Mouse (Mus musculus): Measurements from ENCODE around the gene AL732309.1.
A peak's percentile ranks its signal among the peaks of the same experiment; 100 is the strongest.

AL732309.1 gene

GRCm38 (mm10) chr2:25246183-25247072 lies at the start of gene AL732309.1:
TSS of gene AL732309.1 (minus strand) at chr2:25246863.
- DNase-seq: peak; percentile 69

DNA sequence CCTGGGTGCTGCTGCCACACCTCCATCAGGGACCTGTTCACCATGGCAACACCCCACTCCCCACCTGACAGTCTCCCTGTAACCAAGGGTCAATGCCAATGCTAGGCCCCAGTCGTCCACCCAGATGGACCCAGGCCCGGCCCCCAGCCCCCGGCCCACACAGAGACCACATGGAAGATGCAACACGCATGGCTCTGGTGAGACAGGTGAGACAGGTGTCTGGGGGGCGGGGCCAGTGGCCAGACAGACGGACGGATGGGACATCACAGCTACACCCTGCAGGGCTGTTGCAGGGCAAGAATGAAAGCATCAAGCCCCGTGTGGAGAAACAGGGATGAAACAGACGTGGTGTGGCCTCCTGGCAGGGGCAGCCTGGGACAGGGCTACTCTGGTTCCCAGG lies 47.0 kb upstream of the AL732309.1 start:
- DNase-seq: peak; percentile 62

DNA sequence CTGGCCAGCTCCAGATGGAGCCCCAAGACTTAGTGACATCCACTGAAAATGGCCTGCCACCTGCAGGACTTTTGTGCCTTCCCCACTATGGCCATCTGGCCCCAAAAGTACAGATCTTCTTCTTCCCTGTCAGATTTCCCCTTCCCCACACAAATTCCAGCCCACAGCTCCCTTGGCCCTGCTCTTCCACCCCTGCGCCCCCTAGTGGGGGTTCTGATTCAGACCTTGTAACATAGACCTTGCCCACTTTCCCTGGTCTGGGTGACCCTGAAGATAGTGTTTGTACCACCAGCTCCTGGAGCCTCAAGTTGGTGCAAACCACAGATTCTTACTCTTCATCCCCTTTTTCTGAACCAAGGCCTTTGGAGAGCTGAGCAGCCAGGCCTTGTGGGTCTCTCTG lies 46.2 kb upstream of the AL732309.1 start:
- DNase-seq: peak; percentile 84

DNA sequence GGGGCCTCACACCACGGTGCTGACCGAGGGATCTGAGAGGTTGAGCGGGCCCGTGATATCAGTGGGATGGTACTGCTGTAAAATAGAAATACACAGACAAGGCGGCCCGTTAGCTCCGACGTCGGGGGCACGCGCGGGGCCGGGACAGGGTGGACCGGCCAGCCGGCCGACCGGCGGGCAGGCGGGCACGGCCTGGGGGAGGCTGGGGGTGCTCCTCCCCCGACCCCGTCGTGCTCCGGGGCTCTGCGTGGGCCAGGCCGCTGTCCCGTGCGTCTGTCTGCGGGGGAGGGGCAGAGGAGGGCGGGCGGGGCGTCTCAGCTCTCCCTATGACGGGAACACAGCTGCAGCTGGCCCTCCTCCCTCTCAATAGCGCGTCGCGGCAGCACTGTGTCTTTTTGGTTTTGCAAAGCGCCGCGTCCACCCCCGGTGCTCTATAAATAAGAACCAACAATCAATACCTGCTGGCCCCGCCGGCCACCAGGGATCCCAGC lies 45.4 kb upstream of the AL732309.1 start:
- peak; percentile 55 for DNase-seq

- peak; percentile 66 for DNase-seq
Measured at GRCm38 (mm10) chr2:25291184-25292053, 44.8 kb upstream of the AL732309.1 start.

DNA sequence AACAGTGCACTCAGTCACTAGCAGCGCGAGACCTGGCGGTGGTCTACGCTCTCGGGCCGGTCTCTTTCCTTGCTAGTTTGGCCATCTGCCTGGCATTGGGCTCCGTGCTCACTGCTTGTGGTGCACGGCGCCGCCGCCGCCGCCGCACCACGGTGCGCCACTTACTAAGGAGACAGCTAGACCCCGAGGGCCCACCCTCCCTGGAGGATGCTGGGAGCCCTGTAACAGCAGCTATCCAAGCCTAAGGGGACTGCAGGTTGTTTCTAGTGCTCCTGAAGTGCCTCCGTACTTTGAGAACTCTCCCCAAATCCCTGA lies 44.1 kb upstream of the AL732309.1 start:
- DNase-seq: peak; percentile 80

- peak; percentile 80 for DNase-seq
Measured at GRCm38 (mm10) chr2:25290101-25290815, 43.6 kb upstream of the AL732309.1 start.

DNA sequence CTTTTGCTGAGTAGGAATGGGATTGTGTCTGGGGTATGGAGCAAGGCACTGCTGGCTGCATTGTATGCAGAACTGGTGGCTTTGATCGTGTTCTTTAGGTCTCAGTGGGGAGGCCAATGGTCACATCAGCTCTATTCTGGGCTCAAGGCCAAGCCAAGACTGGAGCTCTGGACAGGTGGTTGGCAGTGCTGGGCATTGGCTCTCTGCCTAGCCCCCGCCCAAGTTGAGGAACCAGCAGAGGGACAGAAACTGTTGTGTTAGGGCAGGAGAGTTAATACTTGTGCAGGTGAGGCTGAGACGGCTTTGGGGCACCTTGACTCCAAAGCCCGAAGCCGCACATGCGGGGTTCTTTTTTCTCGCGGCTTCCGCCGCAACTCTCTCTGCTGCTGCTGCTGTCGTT lies 43.0 kb upstream of the AL732309.1 start, which contains the start of gene Lrrc26:
TSS of gene Lrrc26 (plus strand) at position 265 of the 400 bp plus-strand sequence.
- peak; percentile 88 for DNase-seq

DNA sequence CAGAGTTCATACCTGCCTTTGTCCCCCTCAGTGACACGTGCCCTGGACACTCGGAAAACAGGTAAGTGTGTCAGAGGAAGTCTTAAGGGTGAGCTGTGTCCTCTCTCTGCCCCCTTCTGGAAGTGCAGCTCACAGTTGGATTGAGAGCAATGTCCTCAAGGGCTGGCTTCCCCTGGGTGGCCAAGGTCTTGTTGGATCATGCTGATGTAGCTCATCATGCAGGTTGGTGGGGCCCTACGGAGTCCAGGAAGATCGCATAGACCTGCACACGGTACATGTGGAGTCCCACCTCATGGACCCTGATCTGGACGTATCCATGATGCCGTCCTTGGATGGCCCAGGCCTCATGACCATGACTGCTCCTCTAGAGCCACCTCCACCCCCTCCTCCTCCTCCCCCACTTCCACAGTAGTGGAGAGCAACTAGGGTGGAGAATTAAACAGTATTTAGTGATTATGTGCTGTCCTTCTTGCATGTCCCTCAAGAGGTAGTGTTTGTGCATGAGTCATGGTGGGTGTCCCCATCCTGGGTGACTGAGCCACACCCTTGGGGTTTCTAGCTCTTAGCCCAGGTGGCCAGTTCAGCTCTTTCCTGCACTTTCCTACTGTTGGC lies 42.2 kb upstream of the AL732309.1 start:
- DNase-seq: peak; percentile 61

DNA sequence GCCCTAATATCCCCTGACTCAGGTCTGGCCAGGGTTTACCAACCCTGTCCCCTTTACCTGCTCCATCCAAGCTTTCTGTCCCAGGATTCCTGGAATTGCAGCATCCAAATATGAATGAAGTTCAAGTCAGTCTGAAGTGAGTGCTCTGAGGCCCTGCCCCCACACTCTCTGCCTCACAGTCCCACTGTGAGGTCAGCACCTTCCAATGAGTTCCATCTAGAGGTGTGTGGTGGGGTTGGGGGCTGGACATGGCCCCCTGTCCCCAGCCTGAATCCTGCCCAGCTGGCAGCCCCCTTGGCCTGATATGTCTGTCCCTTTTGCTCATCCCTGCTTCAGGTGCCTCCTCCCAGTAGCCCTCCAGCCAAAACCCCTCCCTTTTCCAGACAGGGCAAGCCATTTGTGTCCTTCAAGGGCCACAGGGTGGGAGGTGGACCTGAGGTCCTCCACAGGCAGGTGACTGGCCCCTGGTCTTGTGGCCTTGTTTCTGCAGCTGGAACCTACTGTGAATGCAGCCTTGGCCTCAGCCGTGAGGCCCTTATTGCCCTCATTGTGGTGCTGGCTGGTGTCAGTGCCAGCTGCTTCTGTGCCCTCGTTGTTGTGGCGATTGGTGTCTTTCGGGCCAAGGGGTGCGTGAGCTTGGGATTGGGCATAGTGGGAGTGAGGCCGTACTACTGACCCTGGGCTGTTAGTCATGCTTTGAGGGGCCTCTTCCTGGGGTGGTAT lies 41.4 kb upstream of the AL732309.1 start, which contains the start of gene Tmem210:
TSS of gene Tmem210 (plus strand) at position 219 of the 723 bp plus-strand sequence.
- DNase-seq: peak; percentile 58

GRCm38 (mm10) chr2:25286837-25287636 lies 40.4 kb upstream of the AL732309.1 start:
- peak; percentile 71 for DNase-seq

DNA sequence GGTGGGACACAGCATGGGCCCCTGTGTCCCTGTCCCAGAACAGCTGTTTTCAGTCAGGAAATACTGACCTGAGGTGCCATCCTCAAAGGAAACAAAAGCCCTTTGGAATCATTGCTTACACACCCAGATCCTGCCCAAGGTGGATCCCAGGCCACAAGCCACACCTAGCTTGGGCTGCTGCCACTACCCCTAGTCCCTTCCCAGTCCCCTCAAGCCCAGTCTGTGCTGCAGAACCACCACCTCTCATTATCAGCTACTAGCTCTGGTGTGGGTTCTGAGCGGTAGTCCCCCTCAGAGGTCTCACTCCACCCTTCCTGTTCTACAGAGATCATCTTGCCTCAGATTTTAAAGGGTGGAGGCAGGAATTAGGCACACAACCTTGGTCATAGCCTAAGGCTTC lies 39.7 kb upstream of the AL732309.1 start:
- no peak for DNase-seq

GRCm38 (mm10) chr2:25285551-25285950 lies 38.9 kb upstream of the AL732309.1 start:
- no peak for DNase-seq

DNA sequence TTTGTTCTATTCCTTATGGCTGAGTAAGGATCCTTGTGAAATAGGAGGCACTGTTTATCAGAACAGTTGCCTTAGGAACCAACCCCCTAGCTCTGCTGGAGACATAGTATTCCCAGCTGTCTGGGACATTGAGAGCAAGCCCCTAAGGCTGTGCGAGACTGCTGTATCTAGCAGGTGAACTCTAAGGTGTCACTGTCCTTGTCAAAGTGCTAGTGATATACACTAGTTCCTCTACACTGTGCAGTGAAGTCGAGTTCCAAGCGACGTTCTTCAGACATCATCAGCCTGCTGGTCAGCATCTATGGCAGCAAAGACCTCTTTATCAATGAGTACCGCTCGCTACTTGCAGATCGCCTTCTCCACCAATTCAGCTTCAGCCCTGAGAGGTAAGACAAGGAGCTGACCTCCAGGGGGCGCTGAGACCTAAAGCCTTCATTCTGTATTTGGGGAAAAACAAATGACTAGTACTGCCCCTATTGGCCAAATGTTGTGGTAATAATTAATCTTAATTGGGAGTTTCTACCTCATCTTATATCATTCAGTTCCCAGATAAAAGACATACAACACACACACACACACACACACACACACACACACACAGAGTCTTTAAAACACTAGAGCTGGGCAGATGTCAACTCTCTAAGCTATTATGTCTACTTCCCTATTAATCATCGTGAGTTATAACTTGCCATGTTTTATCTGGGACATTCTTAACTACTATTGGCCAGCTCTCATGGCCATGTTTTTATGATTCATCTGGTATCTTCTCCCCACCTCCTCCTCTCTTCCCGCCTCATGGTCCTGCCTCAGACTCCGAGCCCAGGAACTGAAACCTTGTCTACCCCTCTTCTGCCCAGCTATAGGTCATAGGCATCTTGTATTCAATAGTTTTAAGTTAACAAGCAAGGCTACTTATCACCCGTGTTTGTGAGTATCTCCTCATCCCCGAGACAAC lies 32.5 kb upstream of the AL732309.1 start:
- peak; percentile 93 for DNase-seq

GRCm38 (mm10) chr2:25273010-25273409 lies 26.3 kb upstream of the AL732309.1 start:
- DNase-seq: no peak

DNA sequence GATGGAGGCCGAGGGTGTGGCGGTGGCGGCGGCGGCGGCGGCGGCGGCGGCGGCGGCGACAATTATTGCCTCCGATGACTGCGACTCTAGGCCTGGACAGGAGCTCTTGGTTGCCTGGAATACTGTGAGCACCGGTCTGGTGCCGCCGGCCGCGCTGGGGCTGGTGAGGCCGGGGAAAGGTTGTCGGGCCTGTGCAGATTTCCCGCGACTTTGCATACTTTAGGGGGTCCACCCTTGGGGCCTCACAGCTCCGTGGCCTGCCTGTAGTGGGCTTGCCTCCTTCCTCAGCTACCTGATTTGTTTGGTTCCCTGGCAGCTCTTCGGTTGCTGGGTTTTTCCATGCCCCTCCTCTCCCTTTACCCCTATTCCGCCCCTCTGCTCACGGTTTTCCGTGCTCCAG lies 25.9 kb upstream of the AL732309.1 start:
- DNase-seq: no peak

- DNase-seq: peak; percentile 97
Measured at GRCm38 (mm10) chr2:25271827-25272511, 25.3 kb upstream of the AL732309.1 start, which contains the start of the genes Ssna1 and Anapc2. TSS of gene Ssna1 (minus strand) at chr2:25272438. TSS of gene Anapc2 (plus strand) at chr2:25272478.

DNA sequence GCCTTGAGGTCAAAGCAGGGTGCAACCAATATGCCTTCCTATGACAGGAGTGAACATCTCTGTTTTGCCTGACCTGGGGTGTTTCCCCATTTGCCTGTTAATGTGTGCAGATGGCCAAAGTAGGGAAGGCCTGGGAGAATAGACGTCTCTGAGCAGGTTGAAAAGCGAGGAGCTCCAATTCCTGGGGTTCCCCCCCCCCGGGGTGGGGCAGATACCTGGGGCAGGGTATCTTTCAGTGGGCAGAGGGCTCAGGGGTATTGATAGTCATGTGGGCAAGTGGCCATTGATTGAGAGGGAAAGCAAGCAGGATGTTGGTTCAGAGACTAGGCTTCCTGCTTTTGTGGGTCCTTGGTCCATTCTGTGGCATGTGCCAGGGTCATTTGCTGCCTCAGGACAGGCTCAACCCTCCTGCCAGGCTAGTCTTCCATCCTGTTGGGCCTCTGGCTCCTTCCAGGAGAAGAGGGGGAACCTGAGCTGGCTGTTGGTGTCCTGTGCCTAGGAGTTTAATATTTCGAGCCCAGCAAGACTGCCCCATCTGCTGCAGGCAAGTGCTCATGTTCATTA lies 21.2 kb upstream of the AL732309.1 start:
- peak; percentile 68 for DNase-seq
